Mouse (Mus musculus) liver, adult (tissue): ENCODE measurements at regions not wholly inside any gene's neighbourhood (a gene's known extent, or its start where the extent isn't known, plus 50 kb on each side); places are given as distances from the start of the nearest gene placed in this dataset.

ENCODE experiments used
- GATA4 ChIP-seq: IDR thresholded peaks from 2 replicates; pipeline ENCODE4 v1.6.1; 2014; ENCODE audit warnings: mild to moderate bottlenecking, low read length; ENCODE audit not compliant: insufficient replicate concordance

GRCm38 (mm10) chr2:72641228-72641627 is 165.3 kb downstream of the Cdca7 start:
- TF ChIP-seq GATA4, result no peak

GRCm38 (mm10) chr2:72644151-72644843 is 168.3 kb downstream of the Cdca7 start:
- TF ChIP-seq GATA4, result no peak

- TF ChIP-seq GATA4, result no peak
Measured at GRCm38 (mm10) chr2:72647642-72648041, 171.7 kb downstream of the Cdca7 start.

- no peak for TF ChIP-seq GATA4
Measured at GRCm38 (mm10) chr2:72648294-72648693, 172.3 kb downstream of the Cdca7 start.

GRCm38 (mm10) chr2:72655864-72656263 is 179.9 kb downstream of the Cdca7 start:
- no peak for TF ChIP-seq GATA4

- TF ChIP-seq GATA4, result no peak
Measured at GRCm38 (mm10) chr2:72657101-72657920, 181.4 kb downstream of the Cdca7 start.

GRCm38 (mm10) chr2:72662396-72662795 is 186.4 kb downstream of the Cdca7 start:
- no peak for TF ChIP-seq GATA4

GRCm38 (mm10) chr2:72662979-72663780 is 187.2 kb downstream of the Cdca7 start:
- no peak for TF ChIP-seq GATA4

GRCm38 (mm10) chr2:72672908-72673901 is 197.2 kb downstream of the Cdca7 start:
- no peak for TF ChIP-seq GATA4

GRCm38 (mm10) chr2:72674229-72674628 is 198.3 kb downstream of the Cdca7 start:
- no peak for TF ChIP-seq GATA4

GRCm38 (mm10) chr2:72674856-72675440 is 199.0 kb downstream of the Cdca7 start:
- TF ChIP-seq GATA4, result no peak

- no peak for TF ChIP-seq GATA4
Measured at GRCm38 (mm10) chr2:72677731-72678130, 201.8 kb downstream of the Cdca7 start.

- TF ChIP-seq GATA4, result no peak
Measured at GRCm38 (mm10) chr2:72688031-72688430, 212.1 kb downstream of the Cdca7 start.

GRCm38 (mm10) chr2:72701081-72701480 is 225.1 kb downstream of the Cdca7 start:
- TF ChIP-seq GATA4, result no peak

- no peak for TF ChIP-seq GATA4
Measured at GRCm38 (mm10) chr2:72703238-72703637, 227.3 kb downstream of the Cdca7 start.
